Mouse (Mus musculus) bone marrow, adult 2 months (tissue): ENCODE data around the gene She. TPM values are rescaled to one million over a fixed set of nuclear protein-coding genes. Genes with fewer than 3 reads are reported as not detected.
"Not testable (repeated sequence)": the region's sequence is repeated elsewhere in the genome, so short reads cannot be mapped to it uniquely, and the experiment has no call there.

Experiments used
- H3K27ac ChIP-seq: fragments of 200-500 bp; 2 replicates; pipeline ENCODE4 v1.5.1; 2012; ENCODE audit warnings: low read depth, mild to moderate bottlenecking, control low read depth, inconsistent platforms, low read length; ENCODE audit not compliant: control insufficient read depth, poor library complexity, insufficient read depth
- H3K4me1 ChIP-seq: fragments of 200-500 bp; 2 replicates; pipeline ENCODE4 v1.6.1; 2011; ENCODE audit warnings: low read length; ENCODE audit not compliant: control insufficient read depth, insufficient read depth
- H3K4me3 ChIP-seq: fragments of 200-500 bp; replicated peaks from 2 replicates; pipeline ENCODE3; 2011; ENCODE audit warnings: mild to moderate bottlenecking, low read depth, low read length, control low read depth; ENCODE audit not compliant: control insufficient read depth
- CTCF ChIP-seq: fragments of 200-500 bp; IDR thresholded peaks from 2 replicates; pipeline ENCODE4 v1.5.1; 2011; ENCODE audit warnings: low read length, control low read depth; ENCODE audit not compliant: control insufficient read depth, insufficient read depth
- POLR2A ChIP-seq: fragments of 200-500 bp; IDR thresholded peaks from 2 replicates; pipeline ENCODE4 v1.6.1; 2011; ENCODE audit warnings: low read depth, mild to moderate bottlenecking, control low read depth, low read length, borderline replicate concordance; ENCODE audit not compliant: control insufficient read depth
- WGBS: fragments of 180-500 bp; shearing (Covaris S2); methylation state at CpG from one replicate; pipeline ENCODE4 v1.1.7; 2018; 5-methylcytosine and 5-hydroxymethylcytosine counted together
- polyA plus RNA-seq: library from polyadenylated mRNA; stranded (reverse); fragments of >200 nt; gene quantifications from 2 replicates; pipeline ENCODE4 v1.2.4, GENCODE M21; 2011; ENCODE audit warnings: low replicate concordance; ENCODE audit not compliant: missing spikeins, insufficient read depth, insufficient read length

The She gene
- polyA plus RNA-seq, 1 experiment = 1.7 TPM

- no peak overlapping the region for H3K4me3 ChIP-seq
- TF ChIP-seq POLR2A (no peak), CTCF (no peak)
Observed at GRCm38 (mm10) chr3:89860343-89860742, 29.2 kb downstream of the She start.

GRCm38 (mm10) chr3:89861070-89861469, 29.9 kb downstream of the She start:
- Histone ChIP-seq H3K4me3 (no peak overlapping the region), H3K4me1 (peaks cover 3% of the 10 kb centered on the region), H3K27ac (no peak overlapping the region)
- 11% methylated on average over 4 of the region's 4 CpGs for WGBS
- no peak for TF ChIP-seq CTCF
- no peak for TF ChIP-seq POLR2A

More at GRCm38 (mm10) chr3:89860343-89860742, 29.2 kb downstream of the She start:
- Histone ChIP-seq H3K27ac (no peak overlapping the region), H3K4me1 (peaks cover 3% of the 10 kb centered on the region)
- 65% methylated on average over 3 of the region's 3 CpGs for WGBS

GRCm38 (mm10) chr3:89862182-89862761, 31.1 kb downstream of the She start:
- H3K4me1 ChIP-seq = peaks cover 3% of the 10 kb centered on the region
- H3K4me3 ChIP-seq = no peak overlapping the region
- no peak overlapping the region for H3K27ac ChIP-seq
- 86% methylated on average over 8 of the region's 8 CpGs for WGBS
- TF ChIP-seq POLR2A (no peak), CTCF (no peak)

- not testable (repeated sequence) for H3K4me3 ChIP-seq, H3K4me1 ChIP-seq, H3K27ac ChIP-seq
- 88% methylated on average over 3 of the region's 3 CpGs for WGBS
Observed at GRCm38 (mm10) chr3:89863276-89863675, 32.1 kb downstream of the She start.

- H3K4me3 ChIP-seq = no peak overlapping the region
- 0 out of 2 replicates have a peak, but pooled peaks have one; percentile 14 for TF ChIP-seq CTCF
- no peak for TF ChIP-seq POLR2A
- H3K27ac ChIP-seq = no peak overlapping the region
- WGBS = 22% methylated on average over 9 of the region's 9 CpGs
- peaks cover 3% of the 10 kb centered on the region for H3K4me1 ChIP-seq
Observed at GRCm38 (mm10) chr3:89863716-89864509, 32.7 kb downstream of the She start.

- Histone ChIP-seq H3K27ac (no peak overlapping the region), H3K4me1 (peaks cover 3% of the 10 kb centered on the region), H3K4me3 (no peak overlapping the region)
- 39% methylated on average over 6 of the region's 6 CpGs for WGBS
- no peak for TF ChIP-seq POLR2A
- no peak for TF ChIP-seq CTCF
Observed at GRCm38 (mm10) chr3:89865020-89865419, 33.9 kb downstream of the She start.

- H3K4me1 ChIP-seq = peaks cover 5% of the 10 kb centered on the region
- no peak for TF ChIP-seq CTCF
- no peak for TF ChIP-seq POLR2A
- no peak overlapping the region for H3K27ac ChIP-seq
- no peak overlapping the region for H3K4me3 ChIP-seq
- 86% methylated on average over 4 of the region's 4 CpGs for WGBS
Observed at GRCm38 (mm10) chr3:89865764-89866163, 34.6 kb downstream of the She start.

- WGBS = 76% methylated on average over 4 of the region's 4 CpGs
- TF ChIP-seq POLR2A = no peak
- TF ChIP-seq CTCF = no peak
- H3K27ac ChIP-seq = no peak overlapping the region
- no peak overlapping the region for H3K4me3 ChIP-seq
- peaks cover 5% of the 10 kb centered on the region for H3K4me1 ChIP-seq
Observed at GRCm38 (mm10) chr3:89867651-89868050, 36.5 kb downstream of the She start.
